Mouse (Mus musculus): ENCODE data around the gene Susd5. TPM values are rescaled to one million over a fixed set of nuclear protein-coding genes. Genes with fewer than 3 reads are reported as not detected.
"Not testable (repeated sequence)": the region's sequence is repeated elsewhere in the genome, so short reads cannot be mapped to it uniquely, and the experiment has no call there.

Susd5 gene
- polyA plus RNA-seq, 1 experiment from 2014 or later: not detected

GRCm38 (mm10) chr9:114073681-114074080 is 16.7 kb downstream of the Susd5 start:
- no peak overlapping the region for H3K4me3 ChIP-seq (replicated peaks)
- DNase-seq (no peak), ATAC-seq (ENCODE audit: low read depth) (no peak)
- H3K27ac ChIP-seq: no peak overlapping the region
- no peaks in the 10 kb centered on the region for H3K4me1 ChIP-seq (replicated peaks)
- no peaks in the 10 kb centered on the region for H3K36me3 ChIP-seq
- H3K27me3 ChIP-seq: no peaks in the 10 kb centered on the region
- H3K9me3 ChIP-seq (replicated peaks): no peaks in the 10 kb centered on the region
- WGBS (ENCODE audit: insufficient replicate concordance): 76% methylated on average over 19 of the region's 19 CpGs
- no peak overlapping the region for H3K9ac ChIP-seq
- no peak overlapping the region for H3K4me2 ChIP-seq

- no peaks in the 10 kb centered on the region for H3K9me3 ChIP-seq (replicated peaks)
- no peak overlapping the region for H3K27ac ChIP-seq
- H3K9ac ChIP-seq: no peak overlapping the region
- no peaks in the 10 kb centered on the region for H3K36me3 ChIP-seq
- no peak overlapping the region for H3K4me2 ChIP-seq
- H3K4me3 ChIP-seq (replicated peaks): no peak overlapping the region
- DNase-seq: no peak
- no peaks in the 10 kb centered on the region for H3K4me1 ChIP-seq (replicated peaks)
- H3K27me3 ChIP-seq: no peaks in the 10 kb centered on the region
- no peak for ATAC-seq (ENCODE audit: low read depth)
- 61% methylated on average over 3 of the region's 3 CpGs for WGBS (ENCODE audit: insufficient replicate concordance)
These were observed 29.5 kb downstream of the Susd5 start for GRCm38 (mm10) chr9:114086422-114086821.

GRCm38 (mm10) chr9:114087106-114087815 is 30.3 kb downstream of the Susd5 start:
- 55% methylated on average over 11 of the region's 11 CpGs for WGBS (ENCODE audit: insufficient replicate concordance)
- DNase-seq (no peak), ATAC-seq (ENCODE audit: low read depth) (no peak)
- Histone ChIP-seq H3K27ac (no peak overlapping the region), H3K4me2 (no peak overlapping the region), H3K9ac (no peak overlapping the region), H3K36me3 (no peaks in the 10 kb centered on the region), H3K27me3 (no peaks in the 10 kb centered on the region), H3K9me3 (replicated peaks) (no peaks in the 10 kb centered on the region), H3K4me1 (replicated peaks) (no peaks in the 10 kb centered on the region), H3K4me3 (replicated peaks) (no peak overlapping the region)

- H3K4me1 ChIP-seq (replicated peaks); H3K9ac ChIP-seq; H3K4me3 ChIP-seq (replicated peaks); H3K27ac ChIP-seq; H3K9me3 ChIP-seq (replicated peaks); H3K36me3 ChIP-seq; H3K4me2 ChIP-seq; DNase-seq; H3K27me3 ChIP-seq; ATAC-seq (ENCODE audit: low read depth): not testable (repeated sequence)
- WGBS (ENCODE audit: insufficient replicate concordance): 72% methylated on average over 6 of the region's 6 CpGs
These were observed 31.9 kb downstream of the Susd5 start for GRCm38 (mm10) chr9:114088885-114089284.

GRCm38 (mm10) chr9:114092188-114092587 is 35.2 kb downstream of the Susd5 start:
- H3K4me1 ChIP-seq (replicated peaks); H3K36me3 ChIP-seq; ATAC-seq (ENCODE audit: low read depth); H3K27me3 ChIP-seq; H3K9ac ChIP-seq; H3K9me3 ChIP-seq (replicated peaks); H3K27ac ChIP-seq; H3K4me2 ChIP-seq; H3K4me3 ChIP-seq (replicated peaks): not testable (repeated sequence)
- WGBS (ENCODE audit: insufficient replicate concordance): 8% methylated on average over 9 of the region's 9 CpGs
- DNase-seq: peak; percentile 28

DNA sequence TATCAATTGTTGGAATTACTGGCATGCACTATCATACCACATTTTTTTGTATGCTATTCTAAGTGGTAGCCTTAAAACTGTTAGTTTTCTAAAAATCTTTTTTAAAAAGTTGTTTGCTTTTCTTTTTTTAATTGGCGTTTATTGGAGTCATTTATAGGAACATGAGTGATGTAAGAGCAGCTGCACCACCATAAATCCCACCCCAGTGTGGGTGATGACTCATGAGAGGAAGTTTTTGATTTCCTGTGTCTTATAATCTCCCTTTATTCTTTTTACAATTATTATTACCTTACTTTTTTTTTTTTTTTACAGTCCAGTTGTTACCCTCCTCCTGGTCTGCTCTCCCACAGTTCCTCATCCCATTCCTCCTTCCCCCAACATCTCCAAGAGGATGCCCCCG is 37.9 kb downstream of the Susd5 start:
- 79% methylated on average over 2 of the region's 2 CpGs for WGBS (ENCODE audit: insufficient replicate concordance)
- no peak for ATAC-seq (ENCODE audit: low read depth)
- H3K4me1 ChIP-seq (replicated peaks): peaks cover 9% of the 10 kb centered on the region

GRCm38 (mm10) chr9:114098716-114099302 is 41.9 kb downstream of the Susd5 start:
- Histone ChIP-seq H3K27me3 (no peaks in the 10 kb centered on the region), H3K4me2 (no peak overlapping the region), H3K4me3 (replicated peaks) (no peak overlapping the region), H3K4me1 (replicated peaks) (peaks cover 9% of the 10 kb centered on the region), H3K9ac (no peak overlapping the region), H3K27ac (no peak overlapping the region), H3K9me3 (replicated peaks) (no peaks in the 10 kb centered on the region), H3K36me3 (no peaks in the 10 kb centered on the region)
- DNase-seq: no peak
- ATAC-seq (ENCODE audit: low read depth): peak; percentile 62
- 19% methylated on average over 9 of the region's 9 CpGs for WGBS (ENCODE audit: insufficient replicate concordance)

More for the DNA sequence above, 37.9 kb downstream of the Susd5 start:
- H3K36me3 ChIP-seq: no peaks in the 10 kb centered on the region
- no peaks in the 10 kb centered on the region for H3K27me3 ChIP-seq
- no peak overlapping the region for H3K4me2 ChIP-seq
- H3K27ac ChIP-seq: no peak overlapping the region
- no peak overlapping the region for H3K4me3 ChIP-seq (replicated peaks)
- DNase-seq: no peak
- no peak overlapping the region for H3K9ac ChIP-seq
- no peaks in the 10 kb centered on the region for H3K9me3 ChIP-seq (replicated peaks)

DNA sequence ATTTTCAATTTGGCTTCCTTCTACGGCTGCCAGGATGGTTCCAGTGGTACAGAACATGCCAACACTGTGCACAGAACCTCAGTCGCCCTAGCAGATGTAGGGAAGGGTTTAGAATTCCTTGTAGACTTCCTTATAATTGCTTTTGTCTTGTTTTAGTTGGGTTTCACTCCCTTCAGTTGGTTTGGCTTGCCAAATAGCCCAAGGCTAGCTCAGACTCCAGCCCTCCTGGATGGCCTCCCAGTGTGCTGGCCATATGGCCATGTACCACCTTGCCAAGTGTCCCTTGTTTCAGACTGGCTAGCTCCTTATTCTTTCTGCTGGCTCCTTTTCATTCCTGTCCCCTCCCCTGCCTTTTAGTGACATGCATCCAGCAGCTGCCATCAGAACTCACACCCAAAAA is 53.3 kb downstream of the Susd5 start:
- H3K4me2 ChIP-seq: no peak overlapping the region
- no peak for DNase-seq
- H3K36me3 ChIP-seq: no peaks in the 10 kb centered on the region
- ATAC-seq (ENCODE audit: low read depth): no peak
- no peaks in the 10 kb centered on the region for H3K27me3 ChIP-seq
- H3K9me3 ChIP-seq (replicated peaks): no peaks in the 10 kb centered on the region
- no peak overlapping the region for H3K27ac ChIP-seq
- H3K9ac ChIP-seq: no peak overlapping the region
- WGBS (ENCODE audit: insufficient replicate concordance): 67% methylated on average over 2 of the region's 2 CpGs
- no peaks in the 10 kb centered on the region for H3K4me1 ChIP-seq (replicated peaks)
- no peak overlapping the region for H3K4me3 ChIP-seq (replicated peaks)

DNA sequence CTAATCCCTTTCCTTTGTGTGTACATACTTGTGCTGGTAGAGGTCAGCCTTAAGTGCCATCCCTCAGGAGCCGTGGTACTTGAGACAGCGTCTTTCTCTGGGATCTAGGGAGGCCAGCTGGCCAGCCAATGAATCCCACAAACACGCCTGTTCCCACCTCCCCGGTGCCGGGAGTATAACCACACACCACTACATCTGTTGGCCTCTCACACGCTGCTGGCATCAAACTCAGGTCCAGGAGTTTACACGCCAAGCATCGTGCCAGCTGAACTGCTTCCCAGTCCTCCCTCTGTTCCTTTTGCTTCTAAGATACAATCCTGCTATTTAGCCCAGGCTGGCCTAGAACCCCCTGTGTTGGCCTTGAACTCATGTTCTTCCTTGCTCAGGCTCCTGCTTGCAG is 54.2 kb downstream of the Susd5 start:
- Histone ChIP-seq H3K27me3 (no peaks in the 10 kb centered on the region), H3K4me1 (replicated peaks) (no peaks in the 10 kb centered on the region), H3K4me3 (replicated peaks) (no peak overlapping the region), H3K27ac (no peak overlapping the region), H3K4me2 (no peak overlapping the region), H3K9ac (no peak overlapping the region), H3K36me3 (no peaks in the 10 kb centered on the region), H3K9me3 (replicated peaks) (no peaks in the 10 kb centered on the region)
- ATAC-seq (ENCODE audit: low read depth): no peak
- DNase-seq: no peak
- 73% methylated on average over 8 of the region's 8 CpGs for WGBS (ENCODE audit: insufficient replicate concordance)

DNA sequence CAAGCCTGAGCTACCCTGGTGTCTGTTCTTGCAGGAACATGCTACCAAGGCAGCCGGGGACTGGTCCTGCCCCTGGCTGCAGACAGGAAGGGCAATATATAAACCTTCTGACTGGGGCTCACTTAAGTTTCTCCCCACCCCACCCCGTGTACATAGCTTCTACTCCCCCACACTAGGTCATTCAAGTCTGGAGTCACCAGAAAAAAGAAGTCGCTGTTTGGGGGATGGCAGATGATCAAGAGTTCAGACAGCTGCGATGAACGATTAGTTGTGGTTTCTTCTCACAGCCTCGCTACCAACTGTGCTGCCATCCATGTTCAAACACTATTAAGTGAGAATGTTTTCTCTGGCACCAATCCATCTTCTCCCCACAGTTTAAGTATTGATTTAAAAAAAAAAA is 55.3 kb downstream of the Susd5 start:
- no peaks in the 10 kb centered on the region for H3K36me3 ChIP-seq
- no peaks in the 10 kb centered on the region for H3K4me1 ChIP-seq (replicated peaks)
- no peak overlapping the region for H3K9ac ChIP-seq
- no peak overlapping the region for H3K4me2 ChIP-seq
- H3K27me3 ChIP-seq: no peaks in the 10 kb centered on the region
- no peak overlapping the region for H3K4me3 ChIP-seq (replicated peaks)
- no peak overlapping the region for H3K27ac ChIP-seq
- ATAC-seq (ENCODE audit: low read depth) (no peak), DNase-seq (no peak)
- 42% methylated on average over 6 of the region's 6 CpGs for WGBS (ENCODE audit: insufficient replicate concordance)
- H3K9me3 ChIP-seq (replicated peaks): no peaks in the 10 kb centered on the region

DNA sequence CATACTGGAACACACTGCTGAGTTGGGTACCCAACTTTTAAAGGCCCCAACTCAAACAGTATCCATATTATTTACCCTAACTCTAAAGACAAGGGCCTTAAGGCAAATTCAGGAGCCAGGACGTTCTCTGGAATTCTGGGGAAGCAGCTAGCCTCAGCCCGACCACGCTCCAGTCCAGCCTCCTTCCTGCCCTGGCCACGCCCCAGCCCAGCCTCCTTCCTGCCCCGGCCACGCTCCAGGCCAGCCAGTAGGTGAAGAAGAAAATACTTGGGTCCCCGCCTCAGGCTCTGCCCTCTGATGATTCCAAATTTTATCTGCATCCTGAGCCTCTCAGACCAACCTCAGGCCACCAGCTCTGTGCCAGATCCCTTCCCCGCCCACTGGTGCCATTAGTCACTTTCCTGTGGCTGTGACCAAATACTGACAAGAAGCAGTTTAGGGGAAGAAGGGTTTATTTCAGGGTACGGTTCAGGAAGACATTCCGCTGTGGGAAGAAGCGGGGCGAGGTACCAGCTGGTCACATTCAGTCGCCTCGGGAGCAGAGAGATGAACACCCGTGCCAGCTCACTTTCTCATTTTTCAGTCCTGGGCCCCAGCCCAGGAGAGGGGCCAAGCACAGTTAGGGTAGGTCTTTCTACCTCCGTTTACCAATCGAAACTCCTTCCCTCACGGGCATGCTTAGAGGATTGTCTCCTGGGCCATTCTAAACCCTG is 57.1 kb downstream of the Susd5 start:
- no peak for DNase-seq
- H3K9me3 ChIP-seq (replicated peaks): no peaks in the 10 kb centered on the region
- H3K27ac ChIP-seq: no peak overlapping the region
- H3K4me3 ChIP-seq (replicated peaks): no peak overlapping the region
- H3K4me2 ChIP-seq: no peak overlapping the region
- H3K27me3 ChIP-seq: no peaks in the 10 kb centered on the region
- 54% methylated on average over 18 of the region's 18 CpGs for WGBS (ENCODE audit: insufficient replicate concordance)
- H3K4me1 ChIP-seq (replicated peaks): no peaks in the 10 kb centered on the region
- H3K9ac ChIP-seq: no peak overlapping the region
- no peaks in the 10 kb centered on the region for H3K36me3 ChIP-seq
- ATAC-seq (ENCODE audit: low read depth): no peak

Measured in liver, embryonic 13.5 days (tissue).